Mouse (Mus musculus) bone marrow, adult 2 months (tissue): ENCODE measurements around the gene Plpp1.

Experiments
- CTCF ChIP-seq: fragments of 200-500 bp; IDR thresholded peaks from 2 replicates; pipeline ENCODE4 v1.5.1; 2011; ENCODE audit warnings: low read length, control low read depth; ENCODE audit not compliant: control insufficient read depth, insufficient read depth
- POLR2A ChIP-seq: fragments of 200-500 bp; IDR thresholded peaks from 2 replicates; pipeline ENCODE4 v1.6.1; 2011; ENCODE audit warnings: low read depth, mild to moderate bottlenecking, control low read depth, low read length, borderline replicate concordance; ENCODE audit not compliant: control insufficient read depth

- no peak for TF ChIP-seq POLR2A
- no peak for TF ChIP-seq CTCF
Measured at GRCm38 (mm10) chr13:112853710-112854316, 53.2 kb downstream of the Plpp1 start.
